Comparison of ENCODE assay signal across 12 mouse cellular contexts in genomic region chr10:6685308-6686080, GRCm38 (mm10).
DNase-seq lines count a peak whose midpoint lies in the region; ATAC-seq lines count a peak whose summit lies in the region.
"Had no signal": no experiment of that assay in that cellular context is flagged by ENCODE, and none has a peak within 500 bp of the region (broad histone marks: within the 10 kb centered on the region; RNA-seq: fewer than 3 reads in every experiment).

No protein-coding gene starts in this region.

- no peak overlapping the region for H3K9ac ChIP-seq in forebrain, embryonic 16.5 days (replicated peaks; ENCODE audit: low read depth, low read length)
- no peak overlapping the region for H3K9ac ChIP-seq in neural tube, embryonic 13.5 days
- H3K9ac ChIP-seq: embryonic facial prominence, embryonic 12.5 days; intestine, embryonic 15.5 days had no signal

- H3K4me3 ChIP-seq in forebrain, embryonic 16.5 days (replicated peaks; ENCODE audit: low read length), result no peak overlapping the region
- no peak overlapping the region for H3K4me3 ChIP-seq in forebrain, embryonic 10.5 days
- no peak overlapping the region for H3K4me3 ChIP-seq in neural tube, embryonic 13.5 days
- H3K4me3 ChIP-seq: embryonic facial prominence, embryonic 12.5 days; intestine, embryonic 15.5 days had no signal

- H3K27me3 ChIP-seq in forebrain, embryonic 16.5 days (replicated peaks; ENCODE audit: control insufficient read depth, insufficient read depth, low read length), result no peaks in the 10 kb centered on the region
- H3K27me3 ChIP-seq in forebrain, embryonic 10.5 days (ENCODE audit: poor library complexity, severe bottlenecking), result no peaks in the 10 kb centered on the region
- H3K27me3 ChIP-seq in neural tube, embryonic 13.5 days, result no peaks in the 10 kb centered on the region
- H3K27me3 ChIP-seq: embryonic facial prominence, embryonic 12.5 days; intestine, embryonic 15.5 days had no signal

- WGBS in forebrain, embryonic 16.5 days, result 56% methylated on average over 11 of the region's 11 CpGs
- 86% methylated on average over 11 of the region's 11 CpGs for WGBS in forebrain, embryonic 10.5 days
- WGBS in neural tube, embryonic 13.5 days, result 68% methylated on average over 11 of the region's 11 CpGs

- H3K27ac ChIP-seq in forebrain, embryonic 16.5 days (ENCODE audit: low read length), result no peak overlapping the region
- H3K27ac ChIP-seq in forebrain, embryonic 10.5 days, result no peak overlapping the region
- peak overlapping the region; percentile 61; the same call in 1 of the 2 replicates for H3K27ac ChIP-seq in neural tube, embryonic 13.5 days (replicated peaks)
- H3K27ac ChIP-seq: embryonic facial prominence, embryonic 12.5 days; intestine, embryonic 15.5 days had no signal

- H3K4me2 ChIP-seq in forebrain, embryonic 16.5 days (ENCODE audit: low read length), result no peak overlapping the region
- no peak overlapping the region for H3K4me2 ChIP-seq in neural tube, embryonic 13.5 days
- H3K4me2 ChIP-seq: embryonic facial prominence, embryonic 12.5 days; heart, embryonic 11.5 days; intestine, embryonic 15.5 days had no signal

- DNase-seq in forebrain, embryonic 10.5 days (ENCODE audit: extremely low spot score, low spot score), result no peak
- DNase-seq in neural tube, embryonic 10.5 days (ENCODE audit: extremely low spot score, low spot score), result no peak
- peak; percentile 11 to 16 for DNase-seq in left cerebral cortex, adult 9 months (ENCODE audit: low spot score in 2 of 2)
- peak; percentile 44 for DNase-seq in telencephalon, adult 2 months (ENCODE audit: low read depth, low spot score)
- no peak for DNase-seq in adrenal gland, postnatal 4 days (ENCODE audit: low spot score in 2 of 2)
- no peak for DNase-seq in gastrocnemius, adult 18-20 months (ENCODE audit: low spot score)
- DNase-seq: thymus, adult 18-20 months had no signal

- no peaks in the 10 kb centered on the region for H3K4me1 ChIP-seq in forebrain, embryonic 16.5 days (replicated peaks; ENCODE audit: control insufficient read depth, insufficient read depth, low read length)
- H3K4me1 ChIP-seq in forebrain, embryonic 10.5 days, result no peaks in the 10 kb centered on the region
- H3K4me1 ChIP-seq in neural tube, embryonic 13.5 days (replicated peaks), result no peaks in the 10 kb centered on the region
- H3K4me1 ChIP-seq: embryonic facial prominence, embryonic 12.5 days; intestine, embryonic 15.5 days had no signal

- H3K36me3 ChIP-seq in forebrain, embryonic 16.5 days (ENCODE audit: control insufficient read depth, insufficient read depth), result no peaks in the 10 kb centered on the region
- no peaks in the 10 kb centered on the region for H3K36me3 ChIP-seq in forebrain, embryonic 10.5 days (replicated peaks)
- H3K36me3 ChIP-seq in neural tube, embryonic 13.5 days, result no peaks in the 10 kb centered on the region
- H3K36me3 ChIP-seq: embryonic facial prominence, embryonic 12.5 days; intestine, embryonic 15.5 days had no signal

- H3K9me3 ChIP-seq in forebrain, embryonic 16.5 days (ENCODE audit: control insufficient read depth, low read length), result no peaks in the 10 kb centered on the region
- no peaks in the 10 kb centered on the region; the same call in 1 of the 2 replicates for H3K9me3 ChIP-seq in forebrain, embryonic 10.5 days
- no peaks in the 10 kb centered on the region for H3K9me3 ChIP-seq in neural tube, embryonic 13.5 days
- H3K9me3 ChIP-seq: embryonic facial prominence, embryonic 12.5 days; intestine, embryonic 15.5 days had no signal

- ATAC-seq in forebrain, embryonic 16.5 days, result peak; percentile 50; the same call in 1 of the 2 replicates
- ATAC-seq in neural tube, embryonic 13.5 days (ENCODE audit: low read depth), result peak; percentile 88
- ATAC-seq: intestine, embryonic 15.5 days had no signal

Comparison
In these comparisons a context has a peak if more than half of its experiments do, and no peak if none do; other contexts are left out.
1. DNase-seq: peak in left cerebral cortex, adult 9 months (2 of 2) and telencephalon, adult 2 months (single experiment); none in forebrain, embryonic 10.5 days (single experiment), neural tube, embryonic 10.5 days (single experiment), adrenal gland, postnatal 4 days (0 of 2) and gastrocnemius, adult 18-20 months (single experiment).